Mouse (Mus musculus) erythroblast, embryonic 14.5 days (primary cell): Measurements from ENCODE around the gene Pdap1.

Experiments used
- GATA1 ChIP-seq: IDR thresholded peaks from 2 replicates; pipeline ENCODE4 v1.6.1; 2012; ENCODE audit warnings: low read length, inconsistent platforms, mixed read lengths
- TAL1 ChIP-seq: IDR thresholded peaks from 3 replicates; pipeline ENCODE4 v1.6.1; 2012; ENCODE audit warnings: low read length, inconsistent platforms, mixed read lengths

DNA sequence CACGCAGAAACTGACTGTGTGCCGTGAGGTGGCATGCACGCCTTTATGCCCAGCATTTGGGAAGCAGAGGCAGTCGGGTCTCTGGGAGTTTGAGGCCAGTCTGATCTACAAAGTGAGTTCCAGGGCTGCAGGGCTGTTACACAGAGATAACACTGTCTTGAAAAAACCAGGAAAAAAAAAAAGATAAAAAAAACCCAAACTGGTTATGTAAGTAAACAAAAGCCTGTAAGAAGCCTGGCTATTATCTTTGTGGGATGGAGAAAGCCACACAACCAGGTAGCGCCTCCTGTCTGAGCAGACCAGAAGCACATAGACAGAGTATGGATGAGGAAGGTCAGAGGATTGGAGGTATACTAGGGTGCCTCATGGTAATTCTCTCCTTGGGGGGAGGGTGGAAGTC is 12.7 kb upstream of the Pdap1 start:
- no peak for TF ChIP-seq GATA1
- 0 out of 3 replicates have a peak, but pooled peaks have one; percentile 7 for TF ChIP-seq TAL1
